Mouse (Mus musculus) fibroblast of lung, adult 2 months (primary cell): ENCODE results near the gene Golt1a.

Experiments used
- DNase-seq: peaks from one replicate; pipeline ENCODE4 v3.0.0-alpha.2; 2011; ENCODE audit warnings: low read depth

Gene Golt1a

DNA sequence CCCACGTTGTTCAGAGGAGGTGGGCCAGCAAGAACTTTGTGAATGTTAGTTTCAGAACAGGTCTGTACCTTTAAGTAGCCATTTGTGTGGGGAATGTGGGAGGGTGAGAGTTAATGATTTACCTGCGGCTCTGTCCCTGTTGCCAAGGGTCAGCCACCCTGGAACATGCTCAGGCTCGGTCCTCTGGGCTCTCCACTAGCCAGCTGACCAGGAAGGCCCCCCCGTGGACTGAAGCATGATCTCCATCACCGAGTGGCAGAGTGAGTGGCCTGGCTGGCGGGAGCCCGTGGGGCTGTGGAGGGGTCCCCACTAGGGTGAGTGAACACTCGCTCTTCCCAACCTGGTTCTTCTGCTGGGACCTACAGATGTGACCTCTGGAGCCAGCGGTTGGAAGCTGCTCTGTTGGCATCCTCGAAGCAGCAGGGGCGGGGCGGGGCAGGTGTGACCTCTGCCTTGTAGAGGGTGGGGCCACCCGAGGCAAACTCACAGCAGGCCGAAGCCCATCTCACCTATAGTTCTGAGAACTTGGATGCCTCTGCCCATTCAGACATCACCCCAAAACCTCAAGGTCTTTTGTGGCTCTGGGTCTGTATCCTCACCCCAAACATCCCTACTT is at the start of gene Golt1a:
TSS of gene Golt1a (plus strand) at position 149 of the 616 bp plus-strand sequence.
- no peak for DNase-seq

DNA sequence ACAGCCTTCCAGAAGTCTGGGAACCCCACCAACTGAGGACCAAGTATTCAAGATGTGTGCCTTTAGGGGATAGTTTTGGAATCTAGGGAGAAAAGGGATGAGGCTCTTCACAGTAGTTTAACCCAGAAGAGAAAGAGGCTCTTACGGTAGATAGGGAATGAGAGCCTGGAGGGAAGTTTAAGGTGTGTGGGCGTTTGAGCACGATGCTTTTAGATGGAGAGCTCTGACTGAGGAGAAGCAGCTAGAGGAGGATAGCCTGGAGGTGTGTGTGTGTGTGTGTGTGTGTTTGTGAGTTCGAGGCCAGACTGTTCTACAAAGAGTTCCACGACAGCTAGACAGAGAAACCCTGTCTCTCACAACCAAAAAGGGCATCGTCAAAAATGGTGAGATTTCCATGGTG is 47.0 kb upstream of the Golt1a start:
- DNase-seq = no peak

DNA sequence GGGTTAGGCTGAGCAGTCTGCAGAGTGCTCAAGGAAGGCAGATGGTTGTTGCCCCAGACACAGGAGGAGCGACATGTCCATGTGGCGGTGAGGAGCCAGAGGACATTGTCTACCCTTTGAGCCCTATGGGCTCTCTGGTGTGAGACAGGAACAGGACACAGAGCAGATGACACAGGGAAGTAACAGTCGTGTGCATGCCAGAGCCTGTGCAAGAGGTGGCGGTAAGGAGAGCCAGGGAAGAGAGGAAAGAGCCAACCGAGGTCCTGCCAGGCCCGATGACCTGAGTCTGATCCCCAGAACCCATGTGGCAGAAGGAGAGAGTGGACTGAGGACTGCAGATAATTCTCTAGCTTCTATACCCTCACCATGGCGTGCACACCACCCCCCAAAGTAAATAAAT is 46.5 kb upstream of the Golt1a start:
- no peak for DNase-seq

DNA sequence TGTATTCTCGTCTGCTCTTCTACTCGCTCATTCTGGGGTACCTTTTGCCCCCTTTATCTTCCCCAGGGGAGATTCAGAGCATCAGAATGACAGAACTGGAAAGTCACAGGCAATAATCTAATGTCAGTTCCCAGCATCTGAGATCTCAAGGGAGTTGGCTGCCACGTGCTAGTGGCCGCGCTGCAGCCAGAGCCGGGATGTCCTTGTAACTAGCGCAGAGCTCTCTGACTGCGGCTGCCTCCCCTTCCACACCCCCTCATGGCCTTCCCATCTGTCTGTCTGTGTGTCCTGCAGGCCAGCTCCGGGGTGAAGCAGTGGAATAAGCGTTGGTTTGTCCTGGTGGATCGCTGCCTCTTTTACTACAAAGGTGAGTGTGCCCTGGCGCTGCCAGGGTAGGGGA is 45.2 kb upstream of the Golt1a start:
- DNase-seq = no peak

GRCm38 (mm10) chr1:133265114-133265766 is 44.4 kb upstream of the Golt1a start:
- no peak for DNase-seq

DNA sequence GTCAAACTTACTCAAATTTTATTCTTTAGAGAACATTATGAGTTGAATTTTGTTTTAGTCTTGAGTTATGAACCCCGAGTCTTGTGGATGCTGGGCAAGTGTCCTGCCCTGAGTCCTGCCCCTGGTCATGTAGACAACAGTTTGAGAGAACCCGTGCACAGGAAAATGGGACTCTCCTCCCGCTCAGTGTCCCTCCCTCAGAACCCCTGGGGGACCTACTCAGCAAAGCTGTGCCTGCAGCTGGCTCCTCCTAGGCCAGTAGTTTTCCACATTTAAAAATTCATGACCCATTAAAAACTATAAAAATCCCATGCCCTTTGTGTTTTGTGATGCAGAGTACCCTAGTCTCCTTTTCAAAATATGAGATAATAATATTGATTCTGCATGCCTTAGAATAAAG is 42.5 kb upstream of the Golt1a start:
- no peak for DNase-seq

GRCm38 (mm10) chr1:133267813-133268492 is 41.6 kb upstream of the Golt1a start:
- no peak for DNase-seq

DNA sequence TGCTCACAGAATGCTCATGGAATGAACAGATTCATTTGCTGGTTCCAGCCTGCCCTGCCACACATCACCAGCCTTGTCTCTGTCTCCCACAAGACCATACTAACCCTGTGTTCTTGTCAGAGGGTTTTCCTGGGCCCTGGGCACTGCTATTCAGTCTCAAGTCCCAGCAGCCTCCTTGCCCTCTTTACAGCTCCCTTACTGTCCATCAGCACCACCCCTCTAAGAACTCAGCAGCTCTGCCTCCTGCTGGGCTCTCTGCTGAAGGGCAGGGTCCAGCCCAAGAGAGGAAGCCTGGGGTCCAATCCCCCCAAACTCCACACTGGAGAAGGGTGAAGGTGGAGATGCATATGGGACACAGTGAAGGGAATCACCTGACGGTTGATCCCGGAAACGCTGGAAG is 41.1 kb upstream of the Golt1a start:
- DNase-seq = no peak

DNA sequence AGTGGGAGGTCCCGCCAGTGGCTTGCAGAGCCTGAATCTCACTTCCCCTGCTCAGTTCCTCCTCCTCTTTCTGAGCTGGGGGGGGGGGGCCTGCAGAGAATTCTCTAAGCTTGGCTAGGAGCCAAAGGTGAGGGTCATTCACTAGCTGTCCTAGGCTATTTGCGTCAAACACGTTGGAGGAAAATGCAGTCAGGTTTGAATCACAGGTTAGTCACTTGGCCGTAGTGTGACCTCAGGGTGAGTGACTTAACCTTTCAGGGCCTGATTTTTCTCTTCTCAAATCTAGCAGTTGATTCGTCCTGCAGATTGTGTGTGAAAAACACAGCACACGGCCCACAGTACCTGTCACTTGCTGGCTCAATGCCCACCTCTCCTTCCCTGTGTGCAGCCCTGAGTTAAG is 39.3 kb upstream of the Golt1a start:
- DNase-seq = no peak

DNA sequence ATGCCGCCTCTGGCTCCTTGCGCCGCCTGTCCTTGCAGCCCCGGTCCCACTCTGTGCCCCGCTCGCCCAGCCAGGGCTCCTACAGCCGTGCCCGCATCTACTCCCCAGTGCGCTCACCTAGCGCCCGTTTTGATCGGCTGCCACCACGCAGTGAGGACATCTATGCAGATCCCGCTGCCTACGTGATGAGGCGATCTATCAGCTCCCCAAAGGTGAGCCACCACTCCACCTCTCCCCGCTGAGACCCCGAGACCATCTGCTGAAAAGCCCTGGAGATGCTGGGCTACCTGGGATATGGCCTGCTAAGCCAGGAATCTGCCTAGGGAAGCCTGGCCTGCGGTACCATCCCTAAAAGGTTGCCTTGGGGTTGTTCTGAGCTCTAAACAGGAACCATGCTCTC is 35.4 kb upstream of the Golt1a start:
- no peak for DNase-seq

- peak; percentile 9 for DNase-seq
These were observed 32.6 kb upstream of the Golt1a start for GRCm38 (mm10) chr1:133276983-133277382.

DNA sequence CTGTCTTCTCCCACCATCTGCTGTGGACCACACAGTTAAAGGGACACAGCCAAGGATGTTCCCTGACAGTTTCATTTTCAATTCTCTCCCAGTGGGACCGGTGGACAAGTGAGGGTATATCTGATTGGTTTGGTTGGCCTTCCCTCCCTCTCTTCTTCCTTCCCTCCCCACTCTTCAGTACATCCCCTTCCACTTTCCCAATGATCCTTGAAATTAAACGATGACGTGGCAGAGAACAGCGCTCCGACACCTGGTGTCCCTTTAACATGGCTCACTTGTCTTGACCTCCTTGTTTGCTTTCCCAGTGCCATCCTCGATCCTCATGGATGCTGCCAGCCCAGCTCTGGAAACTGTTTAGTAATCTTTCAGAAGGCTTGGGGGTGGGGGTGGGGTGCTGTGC is 31.1 kb upstream of the Golt1a start:
- DNase-seq = no peak

DNA sequence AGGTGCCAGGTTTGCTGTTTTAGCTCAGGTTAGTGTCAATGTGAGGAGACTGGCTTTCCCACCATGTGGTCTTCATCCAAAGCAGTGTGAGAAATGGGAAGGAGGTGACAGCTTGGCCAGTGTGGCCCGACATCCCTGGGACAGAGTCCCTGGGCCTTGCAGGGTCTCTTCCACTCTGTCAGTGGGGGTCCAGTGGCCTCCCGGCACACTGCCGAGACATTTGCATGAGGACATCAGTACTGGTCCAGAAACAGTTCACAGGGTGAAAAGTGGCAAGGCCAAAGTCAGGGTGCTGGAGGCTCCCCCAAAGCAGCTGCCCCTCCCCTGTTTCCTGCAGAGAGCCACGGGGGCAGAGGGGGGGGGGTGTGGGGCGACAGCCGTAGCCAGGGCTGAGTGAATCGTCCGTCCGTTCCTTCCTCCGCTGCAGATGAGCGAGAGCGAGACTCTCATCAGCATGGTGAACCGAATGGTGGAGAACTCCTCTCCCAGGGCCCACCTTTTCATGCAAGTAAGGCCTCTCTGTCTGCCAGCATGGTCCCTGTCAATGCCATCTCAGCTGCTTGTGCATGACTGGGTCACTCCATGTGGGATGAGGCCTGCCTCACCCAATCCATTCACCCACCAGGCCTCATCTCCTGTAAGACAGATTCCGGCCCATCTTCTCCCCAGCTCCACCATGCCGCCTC is 30.5 kb upstream of the Golt1a start:
- DNase-seq = no peak

DNA sequence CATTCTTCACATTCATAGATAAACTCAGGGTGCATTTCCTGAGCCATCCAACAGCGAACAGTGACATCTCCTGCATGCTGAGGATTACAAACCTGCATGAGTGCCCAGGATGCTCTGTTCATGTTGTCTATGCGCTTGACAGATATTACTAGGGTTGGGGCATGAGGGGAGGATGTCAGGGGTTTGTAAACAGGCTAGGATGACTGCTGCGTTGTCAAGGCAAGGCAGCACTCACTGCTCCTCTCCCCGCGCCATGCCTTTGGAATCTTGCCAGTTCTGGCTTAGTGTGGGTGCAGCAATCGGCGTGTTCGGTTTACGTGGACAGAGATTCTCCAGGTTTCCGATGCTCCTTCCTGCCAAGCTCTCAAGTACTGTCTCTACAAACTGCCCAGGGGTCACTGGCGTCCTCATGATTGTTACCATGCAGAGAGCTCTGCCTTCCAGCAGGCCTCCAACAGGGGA is 29.9 kb upstream of the Golt1a start:
- no peak for DNase-seq

DNA sequence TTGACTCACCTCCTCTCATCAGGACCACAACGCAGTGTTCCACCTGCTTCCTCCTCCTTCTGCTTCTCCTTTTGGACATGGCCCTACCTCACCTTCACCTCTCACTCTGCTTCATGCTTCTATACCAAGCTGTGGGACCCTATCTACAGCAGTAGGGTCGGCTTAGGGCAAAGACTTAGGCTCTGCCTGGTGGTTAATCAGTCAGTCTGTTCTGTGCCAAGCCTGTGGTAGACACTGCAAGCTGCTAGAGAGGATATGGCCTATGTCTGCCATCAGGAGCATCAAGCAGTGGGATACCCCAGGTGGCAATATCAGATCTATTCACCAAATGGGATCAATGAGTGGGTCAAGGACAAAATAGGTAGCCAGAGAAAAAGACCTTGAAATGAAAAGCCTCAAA is 29.1 kb upstream of the Golt1a start:
- DNase-seq = no peak

- DNase-seq = no peak
These were observed 23.7 kb upstream of the Golt1a start for GRCm38 (mm10) chr1:133285907-133286306.

GRCm38 (mm10) chr1:133287051-133287450 is 22.5 kb upstream of the Golt1a start:
- DNase-seq = no peak

GRCm38 (mm10) chr1:133287880-133288279 is 21.7 kb upstream of the Golt1a start:
- no peak for DNase-seq

- DNase-seq = no peak
These were observed 17.7 kb upstream of the Golt1a start for GRCm38 (mm10) chr1:133291888-133292287.

GRCm38 (mm10) chr1:133292608-133293007 is 17.0 kb upstream of the Golt1a start:
- no peak for DNase-seq

- peak; percentile 80 for DNase-seq
These were observed 13.2 kb upstream of the Golt1a start for GRCm38 (mm10) chr1:133296376-133296775.

DNA sequence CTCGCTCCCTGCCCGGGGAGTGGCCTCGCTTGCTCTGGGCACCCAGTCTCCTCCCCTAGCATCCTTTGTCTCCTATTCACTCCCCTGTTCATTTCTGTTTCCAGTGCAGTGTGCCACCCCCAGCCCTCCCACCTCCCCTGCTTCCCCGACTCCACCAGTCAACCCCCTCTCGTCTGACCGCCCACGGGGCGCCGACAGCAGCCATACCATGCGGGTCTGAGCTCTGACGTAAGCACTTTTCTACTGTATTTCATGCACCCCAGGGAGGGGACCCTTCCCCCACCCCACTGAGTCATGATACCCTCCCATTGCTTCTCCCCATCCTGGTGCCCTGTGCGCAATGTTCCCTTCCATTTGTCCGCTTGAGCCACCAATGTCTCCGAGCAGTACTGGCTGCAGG is 10.8 kb upstream of the Golt1a start:
- no peak for DNase-seq

GRCm38 (mm10) chr1:133302540-133302939 is 7.1 kb upstream of the Golt1a start:
- peak; percentile 64 for DNase-seq
